Mouse (Mus musculus): ENCODE data around the gene Slc18a2.

Slc18a2 gene

GRCm38 (mm10) chr19:59276354-59276753 is 15.7 kb downstream of the Slc18a2 start:
- no peak for DNase-seq (ENCODE audit: low spot score in 2 of 2)

DNA sequence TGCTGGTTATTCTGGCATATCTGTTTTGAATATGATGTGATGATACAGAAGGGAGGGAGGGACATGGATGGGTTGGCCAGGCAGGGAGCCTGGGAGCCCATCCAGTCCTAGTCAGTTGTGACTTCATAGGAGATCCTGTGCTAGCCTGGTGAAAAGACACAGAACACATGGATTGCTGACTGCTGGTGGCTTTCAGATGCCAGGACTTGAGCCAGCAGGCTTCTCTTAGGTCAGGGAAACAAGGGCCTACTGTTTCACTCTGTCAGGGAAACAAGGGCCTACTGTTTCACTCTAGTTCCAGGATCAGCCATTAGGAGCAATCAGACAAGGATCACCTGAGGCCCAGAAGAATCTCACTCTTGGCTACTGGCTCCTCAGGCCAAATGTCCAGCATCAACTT is 20.1 kb downstream of the Slc18a2 start:
- DNase-seq (ENCODE audit: low spot score in 2 of 2), result no peak

DNA sequence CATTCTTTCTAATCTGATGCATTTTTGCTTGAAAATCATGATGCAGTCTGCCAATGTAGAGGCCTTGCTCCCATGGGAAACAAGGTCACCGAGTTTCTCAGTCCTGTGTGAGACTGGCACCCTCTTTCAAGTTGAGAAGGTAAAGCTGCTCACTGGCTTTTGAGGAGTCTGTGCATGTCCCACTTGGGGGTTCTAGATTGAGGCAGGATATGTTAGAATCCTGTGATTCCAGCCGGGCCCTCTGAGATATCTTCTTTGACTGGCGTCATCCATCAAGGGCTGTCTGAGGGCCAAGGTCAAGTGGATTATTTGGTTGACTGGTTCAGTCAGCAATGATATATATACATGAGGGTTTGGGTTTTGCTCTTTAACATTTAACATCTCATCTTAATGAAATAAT is 21.3 kb downstream of the Slc18a2 start:
- no peak for DNase-seq (ENCODE audit: low spot score in 2 of 2)

DNA sequence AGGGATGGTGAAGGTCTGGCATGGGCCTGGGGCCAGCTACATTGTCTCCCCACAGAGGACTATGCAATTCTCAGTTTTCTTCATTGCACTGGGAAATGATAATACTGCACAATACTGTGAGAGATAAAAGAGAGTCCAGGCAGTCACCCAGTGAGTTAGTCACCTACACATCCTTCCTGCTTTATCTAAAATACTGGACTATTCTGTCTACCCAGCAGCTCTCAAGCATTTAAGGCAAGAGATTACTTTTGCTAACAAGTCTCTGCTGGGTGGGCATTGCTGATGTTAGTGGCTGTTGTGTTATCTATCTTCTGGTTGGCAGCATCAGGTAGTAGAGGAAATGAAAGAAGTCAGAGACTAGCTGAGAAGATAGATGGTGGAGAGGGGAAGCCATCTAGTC is 28.3 kb downstream of the Slc18a2 start:
- no peak for DNase-seq (ENCODE audit: low spot score in 2 of 2)

- DNase-seq (ENCODE audit: low spot score in 2 of 2), result no peak
Observed at GRCm38 (mm10) chr19:59289811-59290210, 29.1 kb downstream of the Slc18a2 start.

DNA sequence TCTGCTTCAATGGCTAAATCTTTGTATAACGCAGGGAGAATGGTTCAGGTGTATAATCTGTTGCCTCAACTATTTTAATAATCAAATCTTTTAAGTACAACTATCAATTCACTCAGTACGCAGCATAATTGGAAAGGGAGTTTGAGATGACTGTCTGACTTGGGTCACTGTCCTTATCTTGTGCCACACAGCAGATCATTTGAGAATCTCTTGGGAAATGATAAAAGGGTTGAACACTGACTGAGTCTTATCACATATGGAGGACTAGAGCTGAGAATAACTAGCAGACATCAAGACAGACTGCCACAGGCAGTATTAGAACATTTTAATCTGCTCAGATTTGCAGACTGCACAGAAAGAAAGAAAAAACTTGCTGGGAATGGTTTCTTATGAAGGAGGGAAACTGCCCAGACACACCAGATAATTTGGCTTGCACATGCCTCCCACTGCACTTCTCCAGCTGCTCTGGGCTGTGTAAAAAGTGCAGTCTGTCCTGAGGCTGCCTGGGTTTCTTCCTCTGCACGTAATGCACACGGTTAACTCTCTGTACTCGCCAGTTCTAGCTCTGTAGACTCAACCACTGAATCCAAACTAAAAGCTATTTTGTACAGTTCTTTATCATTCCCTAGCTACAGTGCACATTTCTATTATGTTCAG is 31.6 kb downstream of the Slc18a2 start:
- DNase-seq (ENCODE audit: low spot score in 2 of 2), result no peak

DNA sequence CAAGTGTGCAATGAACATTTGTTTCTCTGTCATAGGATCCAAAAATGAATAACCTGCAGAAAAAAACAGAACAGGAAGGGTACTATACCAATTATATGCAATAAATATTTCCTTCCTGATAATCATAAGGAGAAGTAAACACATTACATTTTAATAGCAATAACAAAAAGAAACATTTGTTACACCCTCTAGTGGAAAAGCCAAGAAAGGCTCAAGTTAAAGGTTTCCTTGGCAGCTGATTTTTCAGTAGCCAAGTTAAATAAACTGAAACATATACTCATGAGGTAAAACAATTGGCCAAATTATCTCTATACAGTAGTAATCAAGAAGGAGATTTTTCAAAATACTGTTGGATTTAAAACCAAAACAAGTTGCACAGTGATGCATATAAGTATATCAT is 54.6 kb downstream of the Slc18a2 start:
- DNase-seq (ENCODE audit: low spot score in 2 of 2), result no peak

DNA sequence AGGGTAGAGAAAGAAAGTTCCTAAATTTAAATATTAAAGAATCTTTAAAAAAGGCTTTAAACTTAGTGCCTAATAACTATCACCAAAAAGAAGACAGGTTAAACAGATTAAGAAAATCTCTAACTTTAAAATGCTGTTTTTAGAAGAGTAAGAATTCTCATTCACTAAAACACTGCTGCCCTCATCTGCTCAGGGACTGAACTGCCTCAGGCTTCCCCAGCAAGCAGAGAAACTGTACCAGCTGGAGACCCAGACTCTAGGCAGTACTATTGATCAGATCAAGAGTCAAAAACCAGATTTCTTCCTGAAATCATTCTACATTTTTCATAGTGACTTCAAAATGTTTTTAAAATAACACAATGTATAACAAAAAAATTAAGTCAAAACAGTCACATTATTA is 55.9 kb downstream of the Slc18a2 start:
- peak in 1 of 2 experiments; percentile 9 for DNase-seq (ENCODE audit: low spot score in 2 of 2)

GRCm38 (mm10) chr19:59321990-59322389 is 61.3 kb downstream of the Slc18a2 start, which contains the start of gene Rps12-ps3:
Rps12-ps3 (plus strand) TSS chr19:59322290.
- no peak for DNase-seq (ENCODE audit: low spot score in 2 of 2)

GRCm38 (mm10) chr19:59330816-59331225 is 70.1 kb downstream of the Slc18a2 start:
- no peak for DNase-seq (ENCODE audit: low spot score in 2 of 2)

DNA sequence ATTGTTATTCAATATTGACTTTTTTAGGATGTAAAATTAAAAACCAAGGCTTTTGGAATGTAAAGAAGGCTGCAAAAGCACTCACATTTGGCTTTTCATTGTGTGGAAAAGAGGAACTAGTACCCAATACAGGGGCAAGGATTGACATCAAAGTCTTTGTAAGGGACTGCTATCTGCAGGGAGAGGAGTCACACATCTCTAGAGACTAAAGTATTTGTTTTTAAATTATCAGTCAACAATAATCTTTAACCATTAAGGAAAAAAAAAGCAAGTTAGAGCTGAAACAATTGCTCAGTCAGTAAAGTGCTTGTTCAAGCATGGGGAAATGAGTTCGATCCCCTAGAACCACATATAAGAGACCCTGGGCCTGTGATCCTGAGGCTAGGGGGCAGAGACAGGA is 76.0 kb downstream of the Slc18a2 start:
- DNase-seq (ENCODE audit: low spot score in 2 of 2), result no peak

- no peak for DNase-seq (ENCODE audit: low spot score in 2 of 2)
Observed at GRCm38 (mm10) chr19:59337872-59338681, 77.4 kb downstream of the Slc18a2 start.

GRCm38 (mm10) chr19:59339908-59340307 is 79.2 kb downstream of the Slc18a2 start:
- DNase-seq (ENCODE audit: low spot score in 2 of 2), result no peak

DNA sequence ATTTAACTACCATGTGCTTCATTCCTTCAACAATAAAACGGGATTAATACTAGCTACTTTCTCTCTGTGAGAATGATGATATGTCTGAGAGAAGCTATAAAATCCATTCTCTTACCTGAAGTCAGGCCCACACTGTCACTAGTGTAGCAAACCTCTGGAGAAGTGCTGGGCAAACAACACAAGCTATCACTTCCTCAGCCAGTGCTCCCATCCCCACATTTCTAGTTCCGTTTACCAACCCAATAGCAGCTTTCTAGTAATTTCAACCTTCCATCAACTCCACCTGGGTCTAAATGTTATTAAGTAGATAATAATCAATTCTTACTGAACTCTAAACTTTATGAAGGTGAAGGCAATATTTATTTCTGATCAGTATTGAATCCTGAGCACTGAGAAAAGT is 82.3 kb downstream of the Slc18a2 start:
- DNase-seq (ENCODE audit: low spot score in 2 of 2), result no peak

GRCm38 (mm10) chr19:59344304-59344711 is 83.6 kb downstream of the Slc18a2 start:
- peak in 1 of 2 experiments; percentile 15 for DNase-seq (ENCODE audit: low spot score in 2 of 2)

- DNase-seq (ENCODE audit: low spot score in 2 of 2), result peak in 1 of 2 experiments; percentile 31
Observed at GRCm38 (mm10) chr19:59345081-59345657, 84.5 kb downstream of the Slc18a2 start.
